ENCODE assay signal across 8 mouse cellular contexts in genomic region chr5:64609378-64610087, GRCm38 (mm10).
DNase-seq lines count a peak whose midpoint lies in the region; ATAC-seq and TF ChIP-seq lines count a peak whose summit lies in the region.
"Had no signal": no experiment of that assay in that cellular context is flagged by ENCODE, and none has a peak within 500 bp of the region (broad histone marks: within the 10 kb centered on the region; RNA-seq: fewer than 3 reads in every experiment).

No protein-coding gene starts in this region.

- no peak overlapping the region for H3K4me3 ChIP-seq in kidney, adult 2 months (ENCODE audit: insufficient read depth, low read depth, low read length)
- H3K4me3 ChIP-seq: limb, embryonic 15.5 days had no signal

- no peak for TF ChIP-seq POLR2A in kidney, adult 2 months (IDR thresholded peaks at IDR 0.05; ENCODE audit: low read depth, low read length)

- peak; percentile 99 for ATAC-seq in CD4-positive, CD25-positive, alpha-beta regulatory T cell, adult 4 months
- peak; percentile 48; the same call in 1 of the 2 replicates for ATAC-seq in common myeloid progenitor, adult 5-6 weeks (replicated peaks; ENCODE audit: low read depth, poor library complexity, severe bottlenecking)
- peak; percentile 24; the same call in 1 of the 2 replicates for ATAC-seq in megakaryocyte progenitor cell, adult 5-6 weeks (replicated peaks; ENCODE audit: poor library complexity)

- 74% methylated on average over 3 of the region's 3 CpGs for WGBS in kidney, adult 2 months

- no peaks in the 10 kb centered on the region for H3K36me3 ChIP-seq in kidney, adult 2 months (ENCODE audit: control insufficient read depth, insufficient read depth, low read length)
- H3K36me3 ChIP-seq: limb, embryonic 15.5 days had no signal

- no peaks in the 10 kb centered on the region for H3K27me3 ChIP-seq in kidney, adult 2 months (replicated peaks; ENCODE audit: control insufficient read depth, insufficient read depth, low read length)
- H3K27me3 ChIP-seq: limb, embryonic 15.5 days had no signal

- H3K27ac ChIP-seq in kidney, adult 2 months (ENCODE audit: insufficient read depth, low read depth, low read length) = peak overlapping the region; percentile 67
- H3K27ac ChIP-seq: limb, embryonic 15.5 days had no signal

- peaks cover 15% of the 10 kb centered on the region; the same call in 1 of the 2 replicates for H3K4me1 ChIP-seq in kidney, adult 2 months (ENCODE audit: control insufficient read depth, insufficient read depth, low read length)

- TF ChIP-seq CTCF in kidney, adult 2 months (conservative IDR thresholded peaks at IDR 0.05; ENCODE audit: insufficient read depth, insufficient read length, low read depth, low read length) = no peak

- no peak for DNase-seq in kidney, adult 2 months
- no peak for DNase-seq in kidney, adult 18-20 months
- no peak for DNase-seq in layer of hippocampus, adult 9-10 months (ENCODE audit: low spot score)
- DNase-seq in right cerebral cortex, postnatal 4 days = no peak

Comparison
In these comparisons a context has a peak if more than half of its experiments do, and no peak if none do; other contexts are left out.
1. ATAC-seq: peak in every context shown above with its lines; median percentile 99 in CD4-positive, CD25-positive, alpha-beta regulatory T cell, adult 4 months; 48 in common myeloid progenitor, adult 5-6 weeks; 24 in megakaryocyte progenitor cell, adult 5-6 weeks.